Mouse (Mus musculus) c-Kit-positive CD71-negative TER-119-negative erythroid progenitor cells, embryonic 14.5 days (primary cell): ENCODE results near the gene Ogfod3.

Experiments used
- DNase-seq: peaks from one replicate; pipeline ENCODE4 v3.0.0-alpha.2; 2013; ENCODE audit warnings: low read depth

The Ogfod3 gene

GRCm38 (mm10) chr11:121204161-121205006, at the start of gene Ogfod3, which contains the start of gene Hexdc:
Ogfod3 (minus strand) TSS chr11:121204711.
Hexdc (plus strand) TSS chr11:121204433.
- peak; percentile 96 for DNase-seq

GRCm38 (mm10) chr11:121250196-121250595, 45.7 kb upstream of the Ogfod3 start:
- no peak for DNase-seq

DNA sequence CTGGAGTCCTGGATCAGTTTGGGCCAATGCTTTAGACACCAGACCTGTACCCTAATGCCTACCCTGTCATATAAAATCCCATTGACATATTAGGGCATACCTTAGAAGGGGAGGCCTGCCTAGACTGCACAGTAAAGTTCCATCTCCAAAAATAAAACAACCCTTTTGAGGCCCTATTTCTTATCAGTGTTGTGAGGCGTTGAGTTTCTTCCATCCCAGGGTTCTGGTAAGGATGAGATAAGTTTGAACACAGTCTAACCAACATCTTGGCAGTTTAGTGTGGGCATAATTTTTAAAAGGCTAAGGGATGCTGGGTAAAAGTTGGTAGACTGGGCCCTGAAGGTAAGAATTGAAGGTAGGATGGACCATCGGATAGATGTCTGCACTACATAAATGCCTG, 35.2 kb upstream of the Ogfod3 start:
- DNase-seq, result no peak

- DNase-seq, result no peak
Observed at GRCm38 (mm10) chr11:121237345-121238128, 33.0 kb upstream of the Ogfod3 start.

- DNase-seq, result peak; percentile 99
Observed at GRCm38 (mm10) chr11:121236564-121237344, 32.2 kb upstream of the Ogfod3 start, which contains the start of gene Narf. Narf (plus strand) TSS chr11:121237253.

- DNase-seq, result no peak
Observed at GRCm38 (mm10) chr11:121235475-121236238, 31.1 kb upstream of the Ogfod3 start.

- DNase-seq, result no peak
Observed at GRCm38 (mm10) chr11:121232706-121233105, 28.2 kb upstream of the Ogfod3 start.

DNA sequence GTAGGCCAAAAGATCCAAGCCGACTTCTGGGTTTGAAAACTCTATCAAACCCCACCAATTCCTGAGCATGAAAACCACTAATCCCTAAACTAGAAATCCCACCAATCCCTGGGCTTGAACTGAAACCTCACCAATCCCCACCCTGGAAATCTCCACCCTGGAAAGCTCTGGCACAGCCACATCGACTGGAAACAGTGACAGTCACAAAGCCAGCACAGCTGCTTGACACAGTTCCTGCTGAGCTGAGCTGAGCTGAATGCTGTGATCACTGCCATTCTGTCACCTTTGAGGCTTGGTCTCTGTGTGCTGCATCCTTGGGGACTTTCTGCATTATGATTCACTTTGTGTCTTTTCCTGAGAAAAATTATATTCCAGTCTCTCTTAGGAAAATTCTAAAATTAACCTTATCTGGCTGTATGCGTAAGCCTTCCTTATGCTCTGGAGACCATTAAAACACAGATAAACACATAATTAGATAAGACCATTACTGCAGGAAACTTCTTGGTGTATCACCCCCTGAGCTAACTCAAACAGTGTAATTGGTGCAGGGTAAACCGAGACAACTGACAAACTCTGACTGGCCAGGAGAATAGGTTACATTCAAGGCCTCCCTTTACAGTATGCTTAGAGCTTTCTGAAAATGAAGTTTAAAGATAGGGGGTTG, 27.2 kb upstream of the Ogfod3 start:
- no peak for DNase-seq

DNA sequence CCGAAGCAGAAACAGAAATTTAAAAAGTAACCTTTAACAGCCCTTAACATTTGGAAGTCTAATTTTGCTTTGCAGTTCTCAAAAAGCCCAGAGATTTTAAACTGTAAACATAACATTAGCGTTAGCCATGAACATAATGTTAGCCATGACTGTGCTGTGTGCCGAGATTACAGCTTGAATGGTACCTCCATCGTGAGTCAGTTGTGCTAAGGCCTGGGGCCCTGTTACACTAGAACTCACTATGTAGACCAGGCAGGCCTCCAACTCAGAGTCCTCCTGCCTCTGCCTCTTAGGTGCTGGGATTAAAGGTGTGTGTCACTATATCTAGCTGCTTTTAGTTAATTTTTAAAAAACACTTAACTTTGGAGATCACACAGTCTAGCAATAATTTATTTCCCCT, 26.7 kb upstream of the Ogfod3 start:
- DNase-seq, result no peak

DNA sequence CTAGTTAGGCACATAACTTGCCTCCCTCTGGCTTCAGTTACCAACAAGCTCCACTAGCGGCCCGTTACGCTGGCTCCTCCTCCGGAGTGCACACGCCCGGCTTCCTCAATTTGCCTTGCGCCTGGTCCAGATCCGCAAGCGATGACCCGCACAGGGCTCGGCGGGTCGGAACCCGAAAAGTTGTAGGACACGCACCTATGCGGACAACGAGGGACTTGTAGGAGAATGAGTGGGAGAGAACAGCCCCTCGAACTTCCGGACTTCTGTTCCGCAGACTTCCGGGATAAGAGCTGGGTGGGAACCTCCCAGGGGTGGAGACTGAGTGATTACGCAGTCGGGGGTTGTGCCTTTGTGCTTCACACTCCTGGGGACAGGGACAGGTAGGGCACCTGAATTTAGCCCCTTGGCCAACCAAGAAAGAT, 24.5 kb upstream of the Ogfod3 start, which contains the start of gene Cybc1:
TSS of gene Cybc1 (minus strand) at position 305 of the 422 bp plus-strand sequence.
- DNase-seq, result peak; percentile 68

DNA sequence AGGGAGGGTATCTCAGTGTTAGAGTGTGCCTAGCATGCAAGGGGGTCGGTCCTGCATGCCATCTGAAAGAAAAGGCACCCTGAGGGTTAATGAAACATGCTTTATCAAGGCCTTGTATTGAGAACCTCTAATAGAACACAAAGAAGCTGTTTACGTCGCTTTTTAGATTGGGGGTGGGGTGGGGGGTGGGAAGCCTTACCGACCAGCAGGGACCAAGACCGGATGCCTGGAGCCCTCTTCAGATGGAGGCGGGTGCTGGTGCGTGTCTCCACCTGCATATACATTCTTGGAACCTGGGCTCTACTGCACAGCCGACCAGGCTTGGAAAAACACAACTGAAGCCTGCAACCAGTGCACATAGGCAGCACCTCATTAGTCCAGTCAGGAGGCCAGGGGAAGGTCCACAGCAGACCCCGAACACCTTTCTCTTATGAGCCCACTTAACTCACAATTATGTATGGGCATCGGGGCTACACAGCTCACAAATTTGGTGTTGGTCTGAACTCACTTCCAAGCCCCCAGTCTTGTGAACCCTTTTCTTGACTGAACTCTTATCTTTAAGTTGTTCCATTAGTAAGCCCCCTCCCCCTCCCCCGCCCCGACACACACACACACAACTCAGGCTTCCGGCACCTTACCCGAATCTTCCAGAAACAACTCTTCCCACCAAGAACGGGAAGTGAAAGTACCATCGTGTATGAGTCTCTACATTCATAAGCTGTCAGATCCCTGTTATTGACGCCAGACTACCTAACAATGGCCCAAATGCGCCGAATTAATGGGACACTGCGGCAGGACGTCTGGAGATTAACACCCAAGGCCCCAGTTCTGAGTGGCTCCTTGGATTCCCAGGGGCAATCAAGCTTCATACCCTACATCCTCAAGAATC, 23.9 kb upstream of the Ogfod3 start:
- peak; percentile 59 for DNase-seq

DNA sequence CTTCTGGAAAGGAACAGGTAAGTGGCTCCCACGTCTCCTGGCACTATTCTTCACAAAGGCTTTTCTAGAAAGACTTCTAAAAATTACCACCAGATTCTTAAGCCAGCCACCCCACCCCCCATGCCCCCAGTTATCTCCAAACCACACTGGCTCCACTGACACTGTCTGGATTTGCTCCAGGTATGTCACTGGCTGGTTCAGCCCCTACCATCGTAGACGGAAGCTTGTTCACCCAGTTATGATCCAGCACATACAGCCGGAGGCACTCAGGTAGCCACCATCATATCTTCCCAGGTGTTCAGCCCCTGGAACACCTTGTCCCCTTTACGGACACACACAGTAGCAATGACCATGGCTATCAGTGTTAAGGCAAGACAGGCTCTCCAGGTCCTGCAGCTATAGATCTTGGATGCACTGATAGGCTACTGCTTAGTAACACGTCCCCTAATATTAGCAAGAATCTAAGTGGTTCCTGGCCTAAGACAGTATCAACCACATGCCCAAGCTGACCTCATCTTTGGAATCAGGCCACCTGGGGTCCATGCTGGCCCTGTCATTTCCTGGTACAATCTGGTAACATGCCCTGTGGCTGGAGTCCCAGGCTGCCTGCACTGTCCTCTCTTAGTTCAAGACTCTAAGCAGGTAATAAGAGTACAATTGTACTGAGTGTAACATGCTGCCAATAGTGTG, 17.0 kb upstream of the Ogfod3 start:
- no peak for DNase-seq

- no peak for DNase-seq
Observed at GRCm38 (mm10) chr11:121220771-121221170, 16.3 kb upstream of the Ogfod3 start.

DNA sequence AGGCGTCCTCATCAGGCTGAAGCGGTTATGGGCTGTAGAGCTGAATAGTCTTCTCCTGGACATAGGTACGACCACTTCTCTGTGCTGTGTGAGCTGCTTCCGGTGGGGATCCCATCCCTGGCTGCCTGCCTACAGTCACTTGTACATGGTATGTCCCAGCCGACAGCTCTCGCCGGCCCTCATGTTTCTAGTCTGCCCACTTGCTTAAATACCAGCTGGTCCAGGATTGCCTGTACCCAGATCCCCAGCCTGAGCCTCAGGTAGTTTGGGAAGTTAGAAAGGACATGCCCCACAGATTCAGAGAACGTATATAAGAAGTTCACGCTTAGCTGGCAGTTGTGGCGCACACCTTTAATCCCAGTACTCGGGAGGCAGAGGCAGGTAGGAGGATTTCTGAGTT, 15.3 kb upstream of the Ogfod3 start:
- DNase-seq, result no peak

DNA sequence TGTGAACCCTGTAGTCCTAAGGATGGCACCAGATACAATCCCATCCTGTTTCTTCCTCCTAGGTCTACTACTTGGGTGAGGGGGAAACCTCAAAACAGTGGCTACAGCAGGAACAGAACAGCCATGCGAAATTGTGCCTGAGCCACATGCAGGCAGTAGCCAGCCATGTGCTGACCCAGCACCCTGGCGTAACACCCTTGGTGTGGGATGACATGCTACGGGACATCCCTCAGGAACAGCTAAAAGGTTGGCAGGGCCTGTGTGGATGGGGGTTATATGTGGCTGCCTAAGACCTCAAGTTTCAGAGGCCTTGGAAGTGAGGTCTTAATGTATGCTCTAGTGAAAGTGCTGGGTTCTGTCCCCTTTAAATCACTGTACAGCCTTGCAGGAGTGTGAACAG, 12.3 kb upstream of the Ogfod3 start:
- no peak for DNase-seq

- no peak for DNase-seq
Observed at GRCm38 (mm10) chr11:121203859-121204160, 701 bp downstream of the Ogfod3 start.

- DNase-seq, result peak; percentile 22
Observed at GRCm38 (mm10) chr11:121201436-121202198, 2.9 kb downstream of the Ogfod3 start.

DNA sequence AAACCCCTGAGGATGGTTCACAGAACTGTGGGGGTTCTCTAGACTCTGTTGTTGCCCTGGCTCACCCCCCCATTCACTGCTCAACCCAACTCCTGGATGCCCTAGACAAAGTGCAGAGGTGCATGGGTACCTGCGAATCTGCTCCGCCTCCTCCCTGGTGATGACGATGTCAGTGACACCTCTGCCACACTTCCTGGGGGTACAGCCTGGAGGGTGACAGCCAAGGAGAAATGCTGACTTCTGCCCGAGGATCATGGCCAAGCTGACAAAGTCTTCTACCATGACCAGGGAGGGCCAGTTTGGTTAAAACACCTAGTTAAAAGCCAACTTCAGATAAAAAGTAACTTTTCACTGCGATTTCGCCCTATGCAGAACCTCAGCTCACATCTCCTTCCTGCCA, 3.7 kb downstream of the Ogfod3 start:
- DNase-seq, result no peak

GRCm38 (mm10) chr11:121199851-121200250, 4.7 kb downstream of the Ogfod3 start:
- no peak for DNase-seq
